Mouse (Mus musculus) bone marrow macrophage, adult 2 months (primary cell): ENCODE data around the gene Rps27l. TPM values are rescaled to one million over a fixed set of nuclear protein-coding genes. Genes with fewer than 3 reads are reported as not detected.
A peak's percentile ranks its signal among the peaks of the same experiment; 100 is the strongest.

Experiments
- H3K27ac ChIP-seq: 2 replicates; pipeline ENCODE4 v1.5.1; 2012; ENCODE audit warnings: low read depth, low read length; ENCODE audit not compliant: insufficient read depth
- H3K4me1 ChIP-seq: 2 replicates; pipeline ENCODE4 v1.6.1; 2012; ENCODE audit warnings: low read length; ENCODE audit not compliant: control insufficient read depth, insufficient read depth
- H3K4me3 ChIP-seq: 2 replicates; pipeline ENCODE4 v1.5.1; 2012; ENCODE audit warnings: mild to moderate bottlenecking, low read length, moderate library complexity; ENCODE audit not compliant: insufficient read depth
- CTCF ChIP-seq: IDR thresholded peaks from 2 replicates; pipeline ENCODE4 v1.5.1; 2012; ENCODE audit warnings: low read depth, mild to moderate bottlenecking, low read length, moderate library complexity
- POLR2A ChIP-seq: IDR thresholded peaks from 2 replicates; pipeline ENCODE4 v1.6.1; 2012; ENCODE audit warnings: mild to moderate bottlenecking, low read depth, low read length, borderline replicate concordance
- polyA plus RNA-seq: library from polyadenylated mRNA; stranded (reverse); fragments of >200 nt; gene quantifications from 2 replicates; pipeline ENCODE4 v1.2.4, GENCODE M21; 2012; ENCODE audit not compliant: missing spikeins, insufficient read depth, insufficient read length

The Rps27l gene
- polyA plus RNA-seq = 256 and 349 TPM in 2 replicates

- TF ChIP-seq POLR2A (no peak; the same call in 1 of the 2 replicates), CTCF (no peak)
- Histone ChIP-seq H3K27ac (peak within 1 kb of the TSS; percentile 88), H3K4me3 (peak within 1 kb of the TSS; percentile 75), H3K4me1 (peaks cover 6% of the 10 kb centered on the region; the same call in 1 of the 2 replicates)
Measured at GRCm38 (mm10) chr9:66945647-66946641, at the start of gene Rps27l. TSS of gene Rps27l (plus strand) at chr9:66946086.

GRCm38 (mm10) chr9:66896951-66897350 is 48.9 kb upstream of the Rps27l start:
- TF ChIP-seq POLR2A (no peak), CTCF (no peak)
- Histone ChIP-seq H3K4me1 (peaks cover 48% of the 10 kb centered on the region), H3K27ac (peak overlapping the region; percentile 93), H3K4me3 (no peak overlapping the region)

- peaks cover 46% of the 10 kb centered on the region for H3K4me1 ChIP-seq
- TF ChIP-seq CTCF = no peak
- H3K4me3 ChIP-seq = no peak overlapping the region
- H3K27ac ChIP-seq = no peak overlapping the region
Measured at GRCm38 (mm10) chr9:66897851-66898250, 48.0 kb upstream of the Rps27l start.

- Histone ChIP-seq H3K27ac (peak overlapping the region; percentile 16; the same call in 1 of the 2 replicates), H3K4me1 (peaks cover 47% of the 10 kb centered on the region), H3K4me3 (no peak overlapping the region)
- no peak for TF ChIP-seq POLR2A
- no peak for TF ChIP-seq CTCF
Measured at GRCm38 (mm10) chr9:66899072-66899471, 46.8 kb upstream of the Rps27l start.

GRCm38 (mm10) chr9:66899526-66899925 is 46.4 kb upstream of the Rps27l start:
- no peak for TF ChIP-seq POLR2A
- H3K4me3 ChIP-seq = no peak overlapping the region
- H3K27ac ChIP-seq = 0 out of 2 replicates have a peak overlapping the region, but pooled peaks have one; percentile 16
- peaks cover 46% of the 10 kb centered on the region for H3K4me1 ChIP-seq

- TF ChIP-seq CTCF (no peak), POLR2A (no peak)
- Histone ChIP-seq H3K4me1 (peaks cover 47% of the 10 kb centered on the region), H3K27ac (no peak overlapping the region), H3K4me3 (no peak overlapping the region)
Measured at GRCm38 (mm10) chr9:66905990-66906389, 39.9 kb upstream of the Rps27l start.

- Histone ChIP-seq H3K4me1 (peaks cover 56% of the 10 kb centered on the region), H3K4me3 (no peak overlapping the region), H3K27ac (peak overlapping the region; percentile 97)
- TF ChIP-seq POLR2A (no peak), CTCF (no peak)
Measured at GRCm38 (mm10) chr9:66907126-66907525, 38.8 kb upstream of the Rps27l start.

- Histone ChIP-seq H3K4me1 (peaks cover 58% of the 10 kb centered on the region), H3K4me3 (peak overlapping the region; percentile 36), H3K27ac (peak overlapping the region; percentile 97)
- TF ChIP-seq CTCF = no peak
- no peak for TF ChIP-seq POLR2A
Measured at GRCm38 (mm10) chr9:66907746-66908397, 38.0 kb upstream of the Rps27l start.

- Histone ChIP-seq H3K4me3 (no peak overlapping the region), H3K27ac (no peak overlapping the region), H3K4me1 (peaks cover 65% of the 10 kb centered on the region)
- no peak for TF ChIP-seq POLR2A
- TF ChIP-seq CTCF = no peak
Measured at GRCm38 (mm10) chr9:66909922-66910321, 36.0 kb upstream of the Rps27l start.

GRCm38 (mm10) chr9:66910677-66911076 is 35.2 kb upstream of the Rps27l start:
- H3K4me3 ChIP-seq = no peak overlapping the region
- no peak overlapping the region for H3K27ac ChIP-seq
- H3K4me1 ChIP-seq = peaks cover 70% of the 10 kb centered on the region
- TF ChIP-seq POLR2A (no peak), CTCF (no peak)
